Mouse (Mus musculus): ENCODE results near the gene Zfr2. TPM values are rescaled to one million over a fixed set of nuclear protein-coding genes. Genes with fewer than 3 reads are reported as not detected.
A peak's percentile ranks its signal among the peaks of the same experiment; 100 is the strongest.
"Not testable (repeated sequence)": the region's sequence is repeated elsewhere in the genome, so short reads cannot be mapped to it uniquely, and the experiment has no call there.

Zfr2 gene
- total RNA-seq, 2 experiments from 2014 or later = 0.05 to 0.17 TPM

- no peak for ATAC-seq (replicated peaks; ENCODE audit: poor library complexity)
Measured at GRCm38 (mm10) chr10:81201807-81202758, 30.9 kb upstream of the Zfr2 start, which contains the start of gene Nmrk2. Gene Nmrk2, minus strand, starts transcription at chr10:81202051.

- peak; percentile 92 for ATAC-seq (replicated peaks; ENCODE audit: poor library complexity)
Measured at GRCm38 (mm10) chr10:81202978-81203720, 29.8 kb upstream of the Zfr2 start.

DNA sequence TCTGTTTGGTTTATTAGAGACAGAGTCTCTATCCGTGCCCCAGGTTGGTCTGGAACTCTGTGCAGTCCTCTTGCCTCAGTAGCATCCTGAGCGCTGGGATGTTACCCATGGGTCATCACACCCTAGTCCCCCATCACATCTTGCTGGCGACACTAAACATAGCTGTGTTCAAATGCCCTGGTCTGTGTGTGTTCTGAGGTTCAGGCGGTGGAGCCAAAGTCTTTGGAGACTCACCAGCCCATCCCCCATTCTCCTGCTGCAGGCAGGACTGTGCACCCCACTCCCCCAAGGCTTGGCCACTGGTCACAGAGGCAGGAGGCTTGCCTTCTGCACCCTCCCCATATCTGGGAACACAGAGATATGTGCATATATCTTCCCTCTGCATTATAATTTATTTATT is 28.8 kb upstream of the Zfr2 start:
- no peak for ATAC-seq (replicated peaks; ENCODE audit: poor library complexity)

- ATAC-seq (replicated peaks; ENCODE audit: poor library complexity) = no peak
Measured at GRCm38 (mm10) chr10:81210154-81210553, 22.8 kb upstream of the Zfr2 start.

DNA sequence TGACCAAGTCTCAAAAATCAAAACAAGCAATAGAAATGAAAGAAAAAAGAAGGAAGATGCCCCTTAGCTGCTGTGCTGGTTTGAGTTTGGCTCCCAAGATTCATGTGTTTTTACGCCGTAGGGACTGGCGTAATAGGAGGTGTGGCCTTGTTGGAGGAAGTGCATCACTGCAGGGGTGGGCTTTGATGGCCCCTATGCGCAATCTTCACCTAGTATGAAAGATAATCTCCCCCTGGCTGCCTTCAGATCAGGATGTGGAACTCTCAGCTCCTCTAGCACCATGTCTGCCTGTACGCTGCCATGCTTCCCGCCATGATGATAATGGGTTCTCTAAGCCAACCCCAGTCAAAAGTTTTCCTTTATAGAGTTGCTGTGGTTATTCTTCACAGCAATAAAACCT is 16.7 kb upstream of the Zfr2 start:
- 0 out of 2 replicates have a peak, but pooled peaks have one; percentile 24 for ATAC-seq (replicated peaks; ENCODE audit: poor library complexity)

DNA sequence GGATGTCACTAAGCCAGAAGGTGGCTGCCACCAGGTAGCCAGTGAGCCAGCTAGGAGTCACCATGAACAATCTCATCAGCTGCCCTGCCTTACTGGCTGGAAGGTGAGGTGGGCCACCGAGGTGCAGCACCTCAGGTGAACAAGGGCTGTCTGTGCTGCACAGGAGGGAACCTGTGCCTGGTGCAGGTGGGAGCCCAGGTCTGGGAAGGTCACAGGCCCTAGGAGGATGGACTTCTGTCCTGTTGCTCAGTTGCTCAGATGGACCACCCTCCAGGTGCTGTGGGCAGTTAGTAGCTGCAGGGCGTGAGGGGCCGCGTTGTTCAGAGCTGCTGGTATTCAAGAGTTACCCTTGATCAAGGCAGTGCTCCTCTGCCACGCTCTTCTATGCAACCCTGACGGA is 16.1 kb upstream of the Zfr2 start:
- ATAC-seq (replicated peaks; ENCODE audit: poor library complexity) = no peak

DNA sequence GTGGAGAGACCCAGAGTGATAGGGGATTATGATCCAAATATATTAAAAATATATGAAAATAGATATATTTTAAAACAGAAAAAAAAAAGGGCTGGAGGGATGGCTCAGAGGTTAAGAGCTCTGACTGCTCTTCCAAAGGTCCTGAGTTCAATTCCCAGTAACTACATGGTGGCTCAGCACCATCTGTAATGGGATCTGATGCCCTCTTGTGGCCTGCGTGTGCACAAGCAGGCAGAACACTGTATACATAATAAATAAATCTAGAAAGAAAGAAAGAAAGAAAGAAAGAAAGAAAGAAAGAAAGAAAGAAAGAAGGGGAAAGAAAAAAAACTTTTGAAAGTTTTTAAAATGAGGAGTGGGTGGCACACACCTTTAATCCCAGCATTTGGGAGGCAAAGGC is 15.7 kb upstream of the Zfr2 start:
- peak; percentile 45; the same call in 1 of the 2 replicates for ATAC-seq (replicated peaks; ENCODE audit: poor library complexity)

DNA sequence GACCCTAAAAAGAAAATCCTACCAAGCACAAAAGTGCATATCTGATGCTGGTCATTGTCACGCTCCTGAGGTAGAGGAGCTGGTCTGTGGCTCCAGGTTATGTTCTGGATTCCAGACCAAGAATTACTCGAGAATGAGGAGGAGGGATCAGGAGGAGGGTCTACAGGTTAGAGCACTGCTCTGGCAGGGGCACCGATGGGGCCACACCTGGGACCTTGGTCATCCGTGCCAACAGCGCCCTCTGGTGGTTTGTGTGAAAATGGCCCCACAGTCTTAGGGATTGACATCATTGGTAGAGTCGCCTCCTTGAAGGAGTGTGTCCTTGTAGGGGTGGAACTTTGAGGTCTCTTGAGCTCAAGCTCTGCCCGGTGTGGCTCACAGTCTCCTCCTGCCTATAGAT is 15.0 kb upstream of the Zfr2 start:
- peak; percentile 88 for ATAC-seq (replicated peaks; ENCODE audit: poor library complexity)

DNA sequence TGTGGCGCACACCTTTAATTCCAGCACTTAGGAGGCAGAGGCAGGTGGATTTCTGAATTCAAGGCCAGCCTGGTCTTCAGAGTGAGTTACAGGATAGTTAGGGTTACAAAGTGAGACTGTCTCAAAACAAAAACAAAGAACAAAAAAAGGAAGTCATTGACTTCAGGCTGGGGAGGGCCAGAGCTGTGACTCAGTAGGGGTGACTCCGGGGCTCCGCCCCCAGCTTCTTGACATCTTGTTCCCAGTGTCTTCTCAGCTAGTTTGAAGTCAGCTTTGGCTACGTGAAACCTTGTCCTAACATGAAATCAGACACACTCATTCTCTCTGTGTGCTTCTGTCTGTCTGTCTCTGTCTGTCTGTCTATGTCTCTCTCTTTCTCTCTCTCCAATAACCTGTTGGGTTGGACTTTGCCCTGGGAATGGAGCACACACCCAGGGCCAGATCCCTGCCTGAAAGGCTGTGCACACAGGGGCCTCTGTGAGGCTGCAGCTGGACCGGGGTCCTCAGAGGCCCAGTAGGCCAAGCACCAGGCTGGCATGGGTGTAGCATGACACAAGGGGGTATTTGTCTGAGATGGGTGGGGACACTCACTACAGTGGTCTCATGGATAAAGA is 11.4 kb upstream of the Zfr2 start:
- peak; percentile 66 for ATAC-seq (replicated peaks; ENCODE audit: poor library complexity)

- not testable (repeated sequence) for ATAC-seq (replicated peaks; ENCODE audit: poor library complexity)
Measured at GRCm38 (mm10) chr10:81223731-81224130, 9.2 kb upstream of the Zfr2 start.

DNA sequence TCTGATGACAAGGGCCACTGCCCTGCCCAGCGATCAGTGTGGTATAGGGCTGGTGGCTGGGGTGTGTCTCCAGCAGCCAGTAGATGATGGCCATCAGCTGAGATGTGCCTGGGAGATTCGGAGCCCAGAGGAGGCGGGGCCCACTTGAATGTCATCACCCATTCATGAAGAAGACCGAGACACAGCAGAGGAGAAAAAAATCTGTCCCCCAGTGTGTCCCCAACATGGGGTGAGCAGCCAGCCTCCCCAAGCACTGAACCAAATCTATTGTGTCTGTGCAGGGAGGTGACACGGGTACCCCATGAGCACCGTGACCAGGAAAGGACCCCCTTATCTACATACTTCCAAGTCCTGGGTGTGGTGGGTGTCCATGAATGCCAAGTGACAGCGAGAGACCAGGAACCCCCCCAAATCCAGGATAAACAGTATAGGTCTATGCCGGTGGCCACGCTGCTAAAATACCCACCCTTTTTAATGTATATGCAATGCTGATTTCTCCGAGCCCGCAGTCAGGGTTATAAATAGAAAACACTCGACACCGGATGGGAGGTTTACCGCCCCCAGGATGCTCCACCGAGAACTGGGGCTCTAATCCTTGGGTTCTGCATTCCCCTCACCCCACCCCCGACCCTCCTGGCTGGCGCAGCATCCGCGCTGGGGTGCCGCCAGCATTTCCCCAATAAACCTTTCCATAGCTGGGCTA is 3.1 kb upstream of the Zfr2 start:
- ATAC-seq (replicated peaks; ENCODE audit: poor library complexity) = no peak

DNA sequence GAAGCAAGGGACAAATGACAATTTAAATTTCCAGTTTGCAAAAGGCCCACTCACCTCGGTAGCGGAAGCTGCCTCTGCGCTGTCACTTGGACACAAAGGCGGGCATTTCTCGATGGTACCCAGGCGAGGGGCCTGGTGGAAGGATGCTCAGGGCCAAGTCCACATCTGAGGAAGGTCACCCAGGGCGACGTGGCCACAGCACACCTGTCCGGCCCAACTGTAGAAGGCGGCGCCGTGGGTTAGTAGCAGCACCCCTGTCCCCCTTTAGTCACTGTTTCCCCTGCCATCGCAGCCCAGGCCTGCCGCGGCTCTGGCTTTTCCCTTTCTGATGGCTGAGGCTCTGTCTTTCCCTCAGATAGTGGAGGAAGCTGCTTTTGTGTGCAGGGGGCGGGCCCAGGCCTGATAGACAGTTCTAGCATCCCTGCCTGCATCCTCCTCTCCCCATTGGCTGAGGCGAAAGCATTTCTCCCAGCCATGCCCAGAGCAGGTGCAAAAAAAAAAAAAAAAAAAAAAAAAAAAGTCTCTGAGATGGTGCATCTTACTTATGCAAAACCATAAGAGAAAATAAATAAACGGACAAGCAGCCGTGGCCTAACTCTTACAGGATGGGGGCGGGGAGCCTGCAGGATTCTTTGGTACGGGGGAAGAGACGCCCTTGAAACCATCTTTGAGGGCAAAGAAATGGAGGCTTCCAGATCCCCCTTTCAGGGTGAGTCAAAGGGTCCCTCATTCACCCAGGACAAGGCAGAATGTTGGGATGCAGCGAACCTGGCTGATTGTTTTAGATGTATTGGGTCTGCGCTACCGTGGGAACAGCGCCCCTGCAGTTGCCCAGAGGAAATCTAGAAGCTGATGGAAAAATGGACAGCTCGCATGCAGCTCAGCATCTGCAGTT is 2.3 kb upstream of the Zfr2 start, which contains the start of gene Atcay:
Atcay (minus strand) TSS at position 396 of the 895 bp plus-strand sequence.
- peak; percentile 29; the same call in 1 of the 2 replicates for ATAC-seq (replicated peaks; ENCODE audit: poor library complexity)

DNA sequence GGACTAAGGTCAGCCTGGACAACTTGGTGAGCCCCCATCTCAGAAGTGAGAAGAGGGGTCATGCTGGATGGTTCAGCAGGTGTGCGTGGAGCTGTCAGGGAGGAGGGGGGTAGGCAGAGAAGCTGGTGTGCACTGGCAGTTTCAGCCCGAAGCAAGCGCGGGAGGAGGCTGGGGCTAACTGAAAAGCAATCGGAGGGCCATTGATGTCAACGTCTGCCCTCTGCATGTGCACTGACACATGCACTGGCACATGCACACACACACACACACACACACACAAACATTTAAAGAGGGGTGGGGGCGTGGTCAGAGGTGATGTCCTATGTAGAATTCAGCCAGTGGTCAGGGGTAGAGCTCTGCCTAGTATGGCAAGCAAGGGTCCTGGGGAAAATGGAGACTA is 1.5 kb upstream of the Zfr2 start:
- ATAC-seq (replicated peaks; ENCODE audit: poor library complexity) = no peak

DNA sequence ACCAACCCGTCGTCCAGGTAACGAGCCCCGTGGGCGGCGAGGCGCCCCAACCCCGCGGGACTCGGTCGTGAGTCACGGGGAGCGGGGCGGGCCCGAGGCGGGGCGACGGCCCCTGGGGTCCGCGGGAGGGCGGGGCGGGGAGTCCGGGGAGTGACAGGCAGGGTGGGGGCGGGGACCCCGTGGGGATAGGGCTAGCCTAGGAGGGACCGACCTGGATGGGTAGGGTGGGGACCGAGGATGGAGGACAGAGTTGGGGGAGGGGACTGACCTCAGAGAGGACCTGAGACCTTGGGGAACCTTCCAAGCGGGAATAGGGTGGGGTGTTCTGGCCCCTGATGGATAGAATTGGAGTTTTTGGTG is 251 bp downstream of the Zfr2 start:
- ATAC-seq (replicated peaks; ENCODE audit: poor library complexity) = no peak

DNA sequence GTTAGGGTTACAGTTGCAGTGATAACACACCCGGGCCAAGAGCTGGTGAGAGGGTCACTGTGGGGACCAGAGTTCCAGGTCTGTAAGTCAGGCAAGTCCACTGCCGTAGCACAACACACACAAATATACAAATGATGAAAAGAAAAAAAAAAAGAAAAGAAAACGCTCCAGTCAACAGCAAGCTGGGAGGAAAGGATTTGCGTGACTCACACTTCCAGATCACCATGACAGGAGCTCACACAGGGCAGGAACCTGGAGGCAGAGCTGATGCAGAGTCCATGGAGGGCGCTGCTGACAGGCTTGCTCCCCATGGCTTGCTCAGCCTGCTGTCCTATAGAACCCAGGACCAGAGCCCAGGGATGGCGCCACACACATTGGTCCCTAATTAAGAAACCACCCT is 1.3 kb downstream of the Zfr2 start:
- ATAC-seq (replicated peaks; ENCODE audit: poor library complexity) = no peak

- no peak for ATAC-seq (replicated peaks; ENCODE audit: poor library complexity)
Measured at GRCm38 (mm10) chr10:81236471-81237268, 3.7 kb downstream of the Zfr2 start.

- ATAC-seq (replicated peaks; ENCODE audit: poor library complexity) = no peak
Measured at GRCm38 (mm10) chr10:81238618-81239017, 5.7 kb downstream of the Zfr2 start.

DNA sequence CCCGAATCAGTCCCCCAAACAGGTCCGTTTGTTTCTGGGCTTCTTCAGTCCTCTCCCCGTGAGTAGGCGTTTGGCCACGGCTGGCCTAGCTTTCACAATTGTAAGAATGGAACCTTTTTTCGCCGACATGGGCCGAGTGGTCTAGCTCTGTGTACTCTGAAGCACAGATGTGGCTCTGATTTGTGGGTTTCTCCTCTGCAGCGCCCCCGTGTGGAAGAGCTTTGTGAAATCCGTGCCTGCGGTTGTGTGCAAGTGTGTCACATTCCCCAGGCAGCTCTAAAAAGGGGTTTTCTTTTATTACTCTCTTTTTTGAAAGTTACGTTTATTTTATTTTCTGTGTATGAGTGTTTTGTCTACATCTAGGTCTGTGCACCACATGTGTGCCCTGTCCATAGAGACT is 7.9 kb downstream of the Zfr2 start:
- ATAC-seq (replicated peaks; ENCODE audit: poor library complexity) = peak; percentile 52

DNA sequence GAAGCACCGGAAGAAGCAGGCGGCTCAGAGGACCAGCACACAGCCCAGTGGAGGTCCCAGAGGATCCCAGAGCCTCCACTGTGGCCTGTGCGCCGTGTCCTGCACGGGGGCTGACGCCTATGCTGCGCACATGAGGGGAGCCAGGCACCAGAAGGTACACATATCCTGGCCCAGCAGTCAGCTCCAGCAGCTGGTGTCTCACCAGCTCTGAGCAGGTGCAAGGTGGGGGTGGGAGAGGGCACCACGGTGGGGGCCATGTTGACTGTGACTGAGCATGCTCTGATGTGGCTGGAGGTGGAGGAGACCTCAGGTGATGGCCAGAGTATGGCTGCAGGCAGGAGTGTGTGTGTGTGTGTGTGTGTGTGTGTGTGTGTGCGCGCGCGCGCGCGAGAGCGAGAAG is 9.1 kb downstream of the Zfr2 start:
- no peak for ATAC-seq (replicated peaks; ENCODE audit: poor library complexity)
